Mouse (Mus musculus): ENCODE measurements around the gene Etl4.

- TF ChIP-seq CTCF (IDR thresholded peaks at IDR 0.05; ENCODE audit: low read depth, low read length) = no peak
- no peak for TF ChIP-seq POLR2A (IDR thresholded peaks at IDR 0.05; ENCODE audit: extremely low read depth, insufficient read depth, low read length)
Observed at GRCm38 (mm10) chr2:20231371-20231770, 321.8 kb downstream of the Etl4 start.
